Mouse (Mus musculus) thymus, adult 2 months (tissue): ENCODE measurements around the gene Prrt3. TPM values are rescaled to one million over a fixed set of nuclear protein-coding genes. Genes with fewer than 3 reads are reported as not detected.

Source experiments
- DNase-seq: peaks from one replicate; pipeline ENCODE4 v3.0.0; 2021
- H3K27ac ChIP-seq: fragments of 200-500 bp; 2 replicates; pipeline ENCODE4 v1.5.1; 2012; ENCODE audit warnings: low read length, control low read depth; ENCODE audit not compliant: control insufficient read depth, insufficient read depth
- H3K27me3 ChIP-seq: fragments of 200-500 bp; 2 replicates; pipeline ENCODE4 v1.6.1; 2012; ENCODE audit warnings: mild to moderate bottlenecking, low read length, moderate library complexity, mixed read lengths; ENCODE audit not compliant: control insufficient read depth, insufficient read depth
- H3K36me3 ChIP-seq: fragments of 200-500 bp; 2 replicates; pipeline ENCODE4 v1.6.1; 2012; ENCODE audit warnings: mild to moderate bottlenecking, low read length, moderate library complexity; ENCODE audit not compliant: control insufficient read depth, insufficient read depth
- H3K4me1 ChIP-seq: fragments of 200-500 bp; replicated peaks from 2 replicates; pipeline ENCODE4 v1.6.1; 2012; ENCODE audit warnings: low read length; ENCODE audit not compliant: control insufficient read depth, insufficient read depth
- H3K4me3 ChIP-seq: fragments of 200-500 bp; 2 replicates; pipeline ENCODE4 v1.5.1; 2012; ENCODE audit warnings: mild to moderate bottlenecking, low read length, control low read depth, moderate library complexity; ENCODE audit not compliant: control insufficient read depth, insufficient read depth
- CTCF ChIP-seq: fragments of 200-500 bp; IDR thresholded peaks from 2 replicates; pipeline ENCODE4 v1.5.1; 2012; ENCODE audit warnings: mild to moderate bottlenecking, control low read depth, low read length, moderate library complexity, borderline replicate concordance; ENCODE audit not compliant: control insufficient read depth, poor library complexity, insufficient read depth; ENCODE audit errors: extremely low read depth
- POLR2A ChIP-seq: fragments of 200-500 bp; IDR thresholded peaks from 2 replicates; pipeline ENCODE4 v1.6.1; 2012; ENCODE audit warnings: mild to moderate bottlenecking, low read length, control low read depth, moderate library complexity; ENCODE audit not compliant: control insufficient read depth, poor library complexity, insufficient read depth; ENCODE audit errors: extremely low read depth
- WGBS: fragments of 180-500 bp; shearing (Covaris S2); methylation state at CpG from one replicate; pipeline ENCODE4 v1.1.7; 2018; 5-methylcytosine and 5-hydroxymethylcytosine counted together
- polyA plus RNA-seq: library from polyadenylated mRNA; depleted of rRNA; stranded (reverse); fragments of >200 nt; gene quantifications from 2 replicates; pipeline ENCODE4 v1.2.3, GENCODE M21; 2012

Gene Prrt3
- polyA plus RNA-seq, 1 experiment = 0.16 TPM

- H3K4me3 ChIP-seq = peak overlapping the region; percentile 29
- H3K27ac ChIP-seq = no peak overlapping the region
- no peaks in the 10 kb centered on the region for H3K27me3 ChIP-seq
- 19% methylated on average over 31 of the region's 31 CpGs for WGBS
- peaks cover 11% of the 10 kb centered on the region for H3K4me1 ChIP-seq
- DNase-seq = peak; percentile 69
- TF ChIP-seq POLR2A = no peak
- peak; percentile 64; the same call in 1 of the 2 replicates for TF ChIP-seq CTCF
- no peaks in the 10 kb centered on the region for H3K36me3 ChIP-seq
Measured at GRCm38 (mm10) chr6:113469432-113469831, 32.3 kb downstream of the Prrt3 start.

GRCm38 (mm10) chr6:113469021-113469420, 32.7 kb downstream of the Prrt3 start:
- Histone ChIP-seq H3K4me1 (peaks cover 11% of the 10 kb centered on the region), H3K27ac (no peak overlapping the region), H3K27me3 (no peaks in the 10 kb centered on the region), H3K4me3 (peak overlapping the region; percentile 29), H3K36me3 (no peaks in the 10 kb centered on the region)
- TF ChIP-seq CTCF = no peak
- no peak for TF ChIP-seq POLR2A
- peak; percentile 85 for DNase-seq
- 13% methylated on average over 9 of the region's 9 CpGs for WGBS

GRCm38 (mm10) chr6:113468512-113468911, 33.2 kb downstream of the Prrt3 start:
- WGBS = 67% methylated on average over 3 of the region's 3 CpGs
- Histone ChIP-seq H3K4me3 (no peak overlapping the region), H3K27me3 (no peaks in the 10 kb centered on the region), H3K4me1 (peaks cover 11% of the 10 kb centered on the region), H3K27ac (no peak overlapping the region), H3K36me3 (no peaks in the 10 kb centered on the region)
- DNase-seq = no peak
- TF ChIP-seq POLR2A (no peak), CTCF (no peak)

GRCm38 (mm10) chr6:113465602-113466001, 36.1 kb downstream of the Prrt3 start:
- H3K4me3 ChIP-seq = no peak overlapping the region
- TF ChIP-seq CTCF (no peak), POLR2A (no peak)
- WGBS = 96% methylated on average over 5 of the region's 5 CpGs
- no peaks in the 10 kb centered on the region for H3K27me3 ChIP-seq
- DNase-seq = no peak
- no peaks in the 10 kb centered on the region for H3K36me3 ChIP-seq
- no peak overlapping the region for H3K27ac ChIP-seq
- H3K4me1 ChIP-seq = peaks cover 11% of the 10 kb centered on the region

- TF ChIP-seq CTCF = no peak
- 91% methylated on average over 7 of the region's 7 CpGs for WGBS
Measured at GRCm38 (mm10) chr6:113464040-113464439, 37.7 kb downstream of the Prrt3 start.

GRCm38 (mm10) chr6:113458635-113459034, 43.1 kb downstream of the Prrt3 start:
- TF ChIP-seq POLR2A (no peak), CTCF (no peak)
- peak overlapping the region; percentile 82 for H3K27ac ChIP-seq
- H3K4me1 ChIP-seq = peaks cover 29% of the 10 kb centered on the region
- H3K4me3 ChIP-seq = peak overlapping the region; percentile 21
- DNase-seq = peak; percentile 25
- 50% methylated on average over 10 of the region's 10 CpGs for WGBS
- no peaks in the 10 kb centered on the region for H3K36me3 ChIP-seq
- H3K27me3 ChIP-seq = no peaks in the 10 kb centered on the region

More at GRCm38 (mm10) chr6:113464040-113464439, 37.7 kb downstream of the Prrt3 start:
- no peaks in the 10 kb centered on the region for H3K36me3 ChIP-seq
- DNase-seq = no peak
- H3K4me3 ChIP-seq = no peak overlapping the region
- no peak overlapping the region for H3K27ac ChIP-seq
- no peaks in the 10 kb centered on the region for H3K27me3 ChIP-seq
- H3K4me1 ChIP-seq = peaks cover 4% of the 10 kb centered on the region

- Histone ChIP-seq H3K4me1 (peaks cover 29% of the 10 kb centered on the region), H3K27ac (peak within 1 kb of the TSS; percentile 82), H3K4me3 (peak within 1 kb of the TSS; percentile 21), H3K36me3 (no peaks in the 10 kb centered on the region), H3K27me3 (no peaks in the 10 kb centered on the region)
- DNase-seq = peak; percentile 61
- 8% methylated on average over 10 of the region's 10 CpGs for WGBS
- no peak for TF ChIP-seq CTCF
Measured at GRCm38 (mm10) chr6:113457952-113458534, 43.7 kb downstream of the Prrt3 start, which contains the start of gene Il17re. TSS of gene Il17re (plus strand) at chr6:113458484.
